8 mouse cellular contexts compared by ENCODE assay signal in the genomic region with DNA sequence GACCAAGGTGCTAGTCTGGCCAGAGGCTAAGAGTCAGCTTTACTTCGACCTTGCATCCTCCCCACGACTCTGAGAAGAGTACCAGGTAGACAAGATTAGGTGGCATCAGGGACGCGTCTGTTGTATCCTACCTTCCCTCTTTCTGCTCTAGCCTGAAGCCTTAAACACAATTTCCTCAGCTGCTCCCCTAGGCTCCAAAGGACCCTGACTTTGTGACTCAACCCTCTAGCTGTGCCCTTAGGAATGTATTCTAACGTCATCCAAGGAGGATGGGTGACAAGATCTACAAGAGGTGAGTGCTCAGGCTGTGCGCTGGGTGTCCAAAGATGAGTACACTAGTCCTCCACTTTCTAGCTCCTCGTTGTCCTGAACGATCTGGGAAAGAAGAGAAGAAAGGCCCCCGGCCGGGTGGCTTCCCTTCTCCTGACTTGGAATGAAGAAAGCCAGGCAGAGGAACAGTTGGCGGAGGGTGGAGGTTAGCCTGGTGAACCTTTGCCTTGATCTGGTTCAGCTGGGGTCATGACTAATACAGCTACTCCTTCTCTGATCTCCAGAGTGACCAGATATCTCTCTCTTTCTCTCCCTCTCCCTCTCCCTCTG. TPM values are rescaled to one million over a fixed set of nuclear protein-coding genes. Genes with fewer than 3 reads are reported as not detected.
DNase-seq lines count a peak whose midpoint lies in the region; ATAC-seq and TF ChIP-seq lines count a peak whose summit lies in the region.

No protein-coding gene starts in this region.

- no peaks in the 10 kb centered on the region for H3K79me2 ChIP-seq in heart, adult 2 months (replicated peaks; ENCODE audit: control insufficient read depth, insufficient read depth, low read length)

- peak overlapping the region; percentile 80 for H3K9ac ChIP-seq in heart, adult 2 months (ENCODE audit: low read depth, low read length)
- H3K9ac ChIP-seq in limb, embryonic 14.5 days (ENCODE audit: low read depth, low read length, severe bottlenecking): peak overlapping the region; percentile 56

- no peak for DNase-seq in heart, adult 2 months
- DNase-seq in heart, postnatal 36 days: no peak
- DNase-seq in testis, postnatal 10 days (ENCODE audit: low spot score): no peak
- DNase-seq in limb, embryonic 14.5 days (ENCODE audit: low spot score): no peak
- no peak for DNase-seq in cerebellum, postnatal 36 days
- no peak for DNase-seq in spleen, postnatal 4 days (ENCODE audit: low spot score in 2 of 2)
- no peak for DNase-seq in yolk sac, embryonic 10.5 days (ENCODE audit: low spot score)

- no peak for TF ChIP-seq POLR2A in heart, adult 2 months (IDR thresholded peaks at IDR 0.05; ENCODE audit: insufficient read depth, low read depth, low read length)
- no peak for TF ChIP-seq POLR2A in testis, adult 2 months (IDR thresholded peaks at IDR 0.05; ENCODE audit: control insufficient read depth, low read depth, low read length)
- no peak for TF ChIP-seq POLR2A in limb, embryonic 14.5 days (IDR thresholded peaks at IDR 0.05; ENCODE audit: borderline replicate concordance, extremely low read depth, insufficient read depth, insufficient read length)

- no peak for TF ChIP-seq EP300 in heart, adult 2 months (IDR thresholded peaks at IDR 0.05; ENCODE audit: insufficient read depth, low read depth, low read length)

- intact Hi-C loops in heart, adult 2 months (cut with DNase I): no loop called here
- intact Hi-C loops in heart, postnatal 36 days (cut with DNase I): loop anchor here (2.0 kb wide), 1 partner anchor 54 kb away; a partner anchor contains a TSS

- TF ChIP-seq CTCF in heart, adult 2 months (IDR thresholded peaks at IDR 0.05): no peak
- TF ChIP-seq CTCF in testis, adult 2 months (IDR thresholded peaks at IDR 0.05; ENCODE audit: control insufficient read depth, insufficient read depth, insufficient replicate concordance, low read depth, low read length): no peak

- peak overlapping the region; percentile 49 for H3K4me3 ChIP-seq in heart, adult 2 months
- H3K4me3 ChIP-seq in testis, adult 2 months (ENCODE audit: control insufficient read depth, low read depth, low read length): no peak overlapping the region
- peak overlapping the region; percentile 36 for H3K4me3 ChIP-seq in limb, embryonic 14.5 days (replicated peaks; ENCODE audit: low read length)

- H3K36me3 ChIP-seq in heart, adult 2 months (ENCODE audit: control insufficient read depth, insufficient read depth, low read length): peaks cover 2% of the 10 kb centered on the region; the same call in 1 of the 2 replicates
- H3K36me3 ChIP-seq in testis, adult 2 months (ENCODE audit: control insufficient read depth, insufficient read depth, low read length): no peaks in the 10 kb centered on the region
- no peaks in the 10 kb centered on the region for H3K36me3 ChIP-seq in limb, embryonic 14.5 days (ENCODE audit: control insufficient read depth, insufficient read depth, low read length)

- H3K4me1 ChIP-seq in heart, adult 2 months (ENCODE audit: control insufficient read depth, insufficient read depth, low read length): peaks cover 7% of the 10 kb centered on the region
- H3K4me1 ChIP-seq in testis, adult 2 months (ENCODE audit: control insufficient read depth, insufficient read depth, low read length): peaks cover 16% of the 10 kb centered on the region
- H3K4me1 ChIP-seq in limb, embryonic 14.5 days (ENCODE audit: control insufficient read depth, insufficient read depth, low read length): peaks cover 6% of the 10 kb centered on the region

- no peaks in the 10 kb centered on the region for H3K27me3 ChIP-seq in heart, adult 2 months (ENCODE audit: control insufficient read depth, insufficient read depth, low read length)
- no peaks in the 10 kb centered on the region for H3K27me3 ChIP-seq in testis, adult 2 months (ENCODE audit: control insufficient read depth, insufficient read depth, low read length)
- no peaks in the 10 kb centered on the region for H3K27me3 ChIP-seq in limb, embryonic 14.5 days (ENCODE audit: control insufficient read depth, insufficient read depth, low read length)

- 71% methylated on average over 11 of the region's 11 CpGs for WGBS in heart, adult 2 months
- WGBS in limb, embryonic 14.5 days: 64% methylated on average over 11 of the region's 11 CpGs

- 0 out of 2 replicates have a peak, but pooled peaks have one; percentile 4 for ATAC-seq in limb, embryonic 14.5 days (ENCODE audit: low FRiP score, low read depth)

- peak overlapping the region; percentile 76 for H3K27ac ChIP-seq in heart, adult 2 months
- peak overlapping the region; percentile 5; the same call in 1 of the 2 replicates for H3K27ac ChIP-seq in testis, adult 2 months (ENCODE audit: control insufficient read depth, insufficient read depth, low read depth, low read length)
- no peak overlapping the region for H3K27ac ChIP-seq in limb, embryonic 14.5 days (replicated peaks; ENCODE audit: low read depth, low read length)

- H3K4me2 ChIP-seq in limb, embryonic 14.5 days (replicated peaks; ENCODE audit: low read depth, low read length, severe bottlenecking): peak overlapping the region; percentile 53

- H3K9me3 ChIP-seq in limb, embryonic 14.5 days (ENCODE audit: control insufficient read depth, low read length): no peaks in the 10 kb centered on the region

RNA-seq across cellular contexts. Expression of a gene that starts 0.8 kb away (rescaled TPM):
- 10 to 100 TPM; 19.8 to 26.4 TPM for total RNA-seq in heart, adult 2 months (2021)
- polyA plus RNA-seq in heart, adult 2 months (2012; rRNA removed): 21.0 and 24.7 TPM in 2 replicates
- 10 to 100 TPM; 26.5 to 28.9 TPM for total RNA-seq in heart, postnatal 36 days (2021)
- 7.0 and 8.3 TPM in 2 replicates for polyA plus RNA-seq in testis, adult 2 months (2012; rRNA removed)
- 36.3 and 43.2 TPM in 2 replicates for polyA plus RNA-seq in limb, embryonic 14.5 days (2012; rRNA removed)
- 9.5 and 10.7 TPM in 2 replicates for polyA plus RNA-seq in limb, embryonic 14.5 days (2014; fragmentation: Nextera tagmentation; extraction: Ambion mirVana)

RNA-seq across cellular contexts. Expression of a gene that starts 27.1 kb away (rescaled TPM):
- 10 to 100 TPM; 31.5 to 32.0 TPM for total RNA-seq in heart, adult 2 months (2021)
- 25.3 and 31.9 TPM in 2 replicates for polyA plus RNA-seq in heart, adult 2 months (2012; rRNA removed)
- total RNA-seq in heart, postnatal 36 days (2021): 10 to 100 TPM; 31.1 to 33.8 TPM
- polyA plus RNA-seq in testis, adult 2 months (2012; rRNA removed): 75.9 and 78.0 TPM in 2 replicates
- 149 TPM in 2 replicates for polyA plus RNA-seq in limb, embryonic 14.5 days (2012; rRNA removed)
- 197 and 200 TPM in 2 replicates for polyA plus RNA-seq in limb, embryonic 14.5 days (2014; fragmentation: Nextera tagmentation; extraction: Ambion mirVana)

RNA-seq across cellular contexts. Expression of a gene that starts 37.6 kb away (rescaled TPM):
- total RNA-seq in heart, adult 2 months (2021): 1 to 10 TPM; 1.7 to 2.1 TPM
- 8.7 and 16.2 TPM in 2 replicates for polyA plus RNA-seq in heart, adult 2 months (2012; rRNA removed)
- total RNA-seq in heart, postnatal 36 days (2021): 1 to 10 TPM; 1.0 to 1.2 TPM
- 0.14 TPM in 1 of 2 replicates, not detected in the other for polyA plus RNA-seq in testis, adult 2 months (2012; rRNA removed)
- polyA plus RNA-seq in limb, embryonic 14.5 days (2012; rRNA removed): 29.5 and 47.5 TPM in 2 replicates
- 17.0 and 18.2 TPM in 2 replicates for polyA plus RNA-seq in limb, embryonic 14.5 days (2014; fragmentation: Nextera tagmentation; extraction: Ambion mirVana)

RNA-seq across cellular contexts. Expression of a gene that starts 51.1 kb away (rescaled TPM):
- 10 to 100 TPM; 54.9 to 59.5 TPM for total RNA-seq in heart, adult 2 months (2021)
- polyA plus RNA-seq in heart, adult 2 months (2012; rRNA removed): 67.0 and 74.1 TPM in 2 replicates
- total RNA-seq in heart, postnatal 36 days (2021): 10 to 100 TPM; 59.2 to 60.1 TPM
- 24.0 and 24.2 TPM in 2 replicates for polyA plus RNA-seq in testis, adult 2 months (2012; rRNA removed)
- 79.4 and 113 TPM in 2 replicates for polyA plus RNA-seq in limb, embryonic 14.5 days (2012; rRNA removed)
- polyA plus RNA-seq in limb, embryonic 14.5 days (2014; fragmentation: Nextera tagmentation; extraction: Ambion mirVana): 113 and 126 TPM in 2 replicates

RNA-seq across cellular contexts. Expression of a gene that starts 51.3 kb away (rescaled TPM):
- total RNA-seq in heart, adult 2 months (2021): not detected
- 0.12 and 0.14 TPM in 2 replicates for polyA plus RNA-seq in heart, adult 2 months (2012; rRNA removed)
- total RNA-seq in heart, postnatal 36 days (2021): under 1 TPM in 1 of 2 experiments, not detected in 1; 0.25 TPM
- polyA plus RNA-seq in testis, adult 2 months (2012; rRNA removed): 3.9 and 4.2 TPM in 2 replicates
- polyA plus RNA-seq in limb, embryonic 14.5 days (2012; rRNA removed): 18.9 and 19.5 TPM in 2 replicates
- polyA plus RNA-seq in limb, embryonic 14.5 days (2014; fragmentation: Nextera tagmentation; extraction: Ambion mirVana): 16.5 and 19.4 TPM in 2 replicates
